Mouse (Mus musculus): Measurements from ENCODE around the gene Ciapin1. TPM values are rescaled to one million over a fixed set of nuclear protein-coding genes. Genes with fewer than 3 reads are reported as not detected.

The Ciapin1 gene
- polyA plus RNA-seq, 1 experiment from 2014 or later: 39.4 TPM

- 60% methylated on average over 2 of the region's 2 CpGs for WGBS (ENCODE audit: insufficient replicate concordance)
- H3K27me3 ChIP-seq (ENCODE audit: insufficient read depth, low read length): peaks cover 51% of the 10 kb centered on the region
- no peak overlapping the region for H3K9ac ChIP-seq (replicated peaks)
Measured at GRCm38 (mm10) chr8:94776346-94776745, 61.8 kb downstream of the Ciapin1 start.

DNA sequence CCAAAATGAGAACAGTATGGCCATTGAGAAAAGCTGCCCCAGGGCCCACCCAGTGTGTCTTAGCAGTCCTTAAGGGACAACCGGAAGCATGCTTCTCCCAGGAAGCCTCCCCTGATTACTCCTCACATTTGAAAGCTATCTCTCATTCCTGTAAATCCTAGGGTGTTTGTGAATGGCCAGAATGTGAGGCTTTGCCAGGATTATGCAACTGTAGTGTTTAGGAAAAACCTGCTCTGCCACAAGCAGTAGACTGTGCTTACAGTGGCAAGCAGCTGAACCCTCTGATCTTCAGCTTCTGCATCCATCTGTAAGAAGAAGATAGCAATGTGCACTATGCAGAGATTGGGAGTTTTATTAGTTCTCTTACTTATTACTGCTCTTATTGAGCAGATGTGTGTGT, 63.6 kb downstream of the Ciapin1 start:
- peaks cover 24% of the 10 kb centered on the region for H3K4me1 ChIP-seq (ENCODE audit: insufficient read depth)
- WGBS (ENCODE audit: insufficient replicate concordance): 84% methylated on average over 1 of the region's 1 CpGs
- no peak overlapping the region for H3K9ac ChIP-seq (replicated peaks)
- no peak overlapping the region for H3K27ac ChIP-seq (ENCODE audit: low read depth)
- no peak overlapping the region for H3K4me2 ChIP-seq (ENCODE audit: low read depth, low read length)
- no peak overlapping the region for H3K4me3 ChIP-seq (ENCODE audit: low read depth, low read length)
- DNase-seq: no peak
- TF ChIP-seq CTCF (IDR thresholded peaks at IDR 0.05; ENCODE audit: low read depth) (no peak), EP300 (IDR thresholded peaks at IDR 0.05; ENCODE audit: low read depth) (no peak)
- H3K36me3 ChIP-seq (replicated peaks; ENCODE audit: insufficient read depth, low read length): no peaks in the 10 kb centered on the region
- no peak for ATAC-seq
- no peaks in the 10 kb centered on the region for H3K9me3 ChIP-seq (ENCODE audit: low read length)
- peaks cover 66% of the 10 kb centered on the region for H3K27me3 ChIP-seq (ENCODE audit: insufficient read depth, low read length)

More at GRCm38 (mm10) chr8:94776346-94776745, 61.8 kb downstream of the Ciapin1 start:
- Histone ChIP-seq H3K27ac (ENCODE audit: low read depth) (no peak overlapping the region), H3K4me1 (ENCODE audit: insufficient read depth) (peaks cover 22% of the 10 kb centered on the region), H3K4me2 (ENCODE audit: low read depth, low read length) (no peak overlapping the region), H3K4me3 (ENCODE audit: low read depth, low read length) (no peak overlapping the region), H3K9me3 (ENCODE audit: low read length) (no peaks in the 10 kb centered on the region), H3K36me3 (replicated peaks; ENCODE audit: insufficient read depth, low read length) (no peaks in the 10 kb centered on the region)
- ATAC-seq (no peak), DNase-seq (no peak)
- no peak for TF ChIP-seq CTCF (IDR thresholded peaks at IDR 0.05; ENCODE audit: low read depth)
- no peak for TF ChIP-seq EP300 (IDR thresholded peaks at IDR 0.05; ENCODE audit: low read depth)

DNA sequence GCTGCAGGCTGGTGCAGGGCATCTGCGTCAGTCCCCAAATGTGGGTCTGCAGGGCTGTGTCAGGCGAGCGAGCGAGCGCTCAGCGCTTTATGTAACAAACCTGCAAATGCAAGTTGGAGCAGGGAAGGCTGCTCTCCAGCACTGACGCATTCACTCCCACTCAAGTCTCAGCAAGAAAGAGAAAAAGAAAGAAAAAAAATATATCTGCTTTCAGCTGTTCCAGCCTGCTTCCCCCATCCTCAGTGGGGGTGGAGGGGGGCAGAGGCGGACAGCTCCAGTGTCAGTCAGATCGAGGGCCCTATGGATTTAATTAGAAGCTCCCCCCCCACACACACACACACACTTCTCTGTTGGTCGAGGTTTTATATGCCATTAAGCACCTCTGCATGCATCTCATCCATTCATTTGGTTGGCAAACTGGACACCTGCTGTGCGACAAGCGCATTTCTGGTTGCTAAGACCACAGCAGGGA, 64.4 kb downstream of the Ciapin1 start:
- Histone ChIP-seq H3K27ac (ENCODE audit: low read depth) (no peak overlapping the region), H3K9me3 (ENCODE audit: low read length) (no peaks in the 10 kb centered on the region), H3K27me3 (ENCODE audit: insufficient read depth, low read length) (peaks cover 66% of the 10 kb centered on the region), H3K4me2 (ENCODE audit: low read depth, low read length) (no peak overlapping the region), H3K9ac (replicated peaks) (no peak overlapping the region), H3K4me1 (ENCODE audit: insufficient read depth) (peaks cover 22% of the 10 kb centered on the region), H3K36me3 (replicated peaks; ENCODE audit: insufficient read depth, low read length) (no peaks in the 10 kb centered on the region), H3K4me3 (ENCODE audit: low read depth, low read length) (no peak overlapping the region)
- DNase-seq: no peak
- no peak for ATAC-seq
- WGBS (ENCODE audit: insufficient replicate concordance): 62% methylated on average over 12 of the region's 12 CpGs
- TF ChIP-seq CTCF (IDR thresholded peaks at IDR 0.05; ENCODE audit: low read depth) (no peak), EP300 (IDR thresholded peaks at IDR 0.05; ENCODE audit: low read depth) (no peak)

DNA sequence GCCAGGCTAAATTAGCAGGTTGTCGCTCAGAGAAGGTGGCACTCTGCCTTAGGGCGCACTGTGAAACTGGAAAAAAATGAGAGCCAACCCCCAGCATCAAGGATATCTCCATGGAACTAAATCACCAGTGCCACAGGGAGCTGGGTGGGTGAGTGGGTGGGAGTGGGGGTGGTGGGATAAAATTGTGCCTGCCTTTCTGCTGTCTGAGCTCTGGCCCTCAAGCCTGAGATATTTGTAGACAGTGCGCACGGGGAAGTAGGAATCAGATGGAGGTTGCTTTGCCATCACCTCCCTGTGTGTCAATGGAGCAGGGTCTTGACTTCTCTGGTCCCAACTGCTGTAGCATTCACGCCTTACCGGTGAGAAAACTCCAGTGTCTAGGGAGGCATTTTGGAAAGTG, 65.1 kb downstream of the Ciapin1 start:
- Histone ChIP-seq H3K36me3 (replicated peaks; ENCODE audit: insufficient read depth, low read length) (no peaks in the 10 kb centered on the region), H3K9me3 (ENCODE audit: low read length) (no peaks in the 10 kb centered on the region), H3K27ac (ENCODE audit: low read depth) (no peak overlapping the region), H3K27me3 (ENCODE audit: insufficient read depth, low read length) (peaks cover 66% of the 10 kb centered on the region), H3K4me2 (ENCODE audit: low read depth, low read length) (no peak overlapping the region), H3K9ac (replicated peaks) (no peak overlapping the region), H3K4me1 (ENCODE audit: insufficient read depth) (peaks cover 15% of the 10 kb centered on the region), H3K4me3 (ENCODE audit: low read depth, low read length) (no peak overlapping the region)
- TF ChIP-seq CTCF (IDR thresholded peaks at IDR 0.05; ENCODE audit: low read depth) (no peak), EP300 (IDR thresholded peaks at IDR 0.05; ENCODE audit: low read depth) (no peak)
- no peak for DNase-seq
- no peak for ATAC-seq
- 65% methylated on average over 6 of the region's 6 CpGs for WGBS (ENCODE audit: insufficient replicate concordance)

DNA sequence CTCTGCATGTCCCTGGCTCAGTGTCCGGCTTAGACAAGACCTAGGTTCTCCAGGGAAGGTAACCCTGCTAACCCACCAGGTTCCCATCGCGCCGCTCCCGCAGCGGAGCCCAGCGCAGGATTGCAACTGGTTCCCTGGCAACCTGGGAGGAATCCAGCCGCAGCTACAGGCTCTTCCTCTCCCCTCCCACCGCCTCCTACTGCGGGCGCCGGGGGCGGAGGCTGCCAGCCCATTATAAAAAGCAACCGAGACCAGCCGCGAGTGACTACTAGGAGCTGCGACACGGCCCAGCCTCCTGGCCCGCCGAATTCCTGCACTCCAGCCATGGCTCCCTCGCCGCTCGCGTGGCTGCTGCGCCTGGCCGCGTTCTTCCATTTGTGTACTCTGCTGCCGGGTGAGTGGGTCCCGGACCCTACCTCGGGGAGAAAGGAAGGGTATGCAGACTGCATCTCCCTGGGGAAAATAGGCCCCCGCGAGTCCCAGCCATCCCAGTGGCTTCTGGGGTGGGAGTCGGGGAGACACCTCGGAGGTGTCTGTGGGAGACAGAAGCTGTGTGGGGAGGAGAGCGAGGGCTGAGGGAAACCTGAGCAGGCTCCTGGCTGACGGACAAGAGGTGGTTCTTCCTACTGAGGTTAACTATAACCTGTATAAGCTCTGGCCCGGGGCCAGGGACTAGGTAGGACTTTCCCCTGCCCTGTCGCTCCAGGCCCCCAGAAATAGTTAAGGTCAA, 66.1 kb downstream of the Ciapin1 start, which contains the start of gene Cx3cl1:
Cx3cl1 (plus strand) TSS at position 69 of the 730 bp plus-strand sequence.
- TF ChIP-seq EP300 (IDR thresholded peaks at IDR 0.05; ENCODE audit: low read depth) (no peak), CTCF (IDR thresholded peaks at IDR 0.05; ENCODE audit: low read depth) (no peak)
- Histone ChIP-seq H3K4me2 (ENCODE audit: low read depth, low read length) (peak within 1 kb of the TSS; percentile 74), H3K9ac (replicated peaks) (peak within 1 kb of the TSS; percentile 44), H3K36me3 (replicated peaks; ENCODE audit: insufficient read depth, low read length) (no peaks in the 10 kb centered on the region), H3K27ac (ENCODE audit: low read depth) (no peak within 1 kb of the TSS), H3K27me3 (ENCODE audit: insufficient read depth, low read length) (peaks cover 66% of the 10 kb centered on the region), H3K4me3 (ENCODE audit: low read depth, low read length) (peak within 1 kb of the TSS; percentile 40), H3K9me3 (ENCODE audit: low read length) (no peaks in the 10 kb centered on the region), H3K4me1 (ENCODE audit: insufficient read depth) (peaks cover 14% of the 10 kb centered on the region)
- 2% methylated on average over 38 of the region's 38 CpGs for WGBS (ENCODE audit: insufficient replicate concordance)
- DNase-seq (peak; percentile 54), ATAC-seq (peak; percentile 56)

DNA sequence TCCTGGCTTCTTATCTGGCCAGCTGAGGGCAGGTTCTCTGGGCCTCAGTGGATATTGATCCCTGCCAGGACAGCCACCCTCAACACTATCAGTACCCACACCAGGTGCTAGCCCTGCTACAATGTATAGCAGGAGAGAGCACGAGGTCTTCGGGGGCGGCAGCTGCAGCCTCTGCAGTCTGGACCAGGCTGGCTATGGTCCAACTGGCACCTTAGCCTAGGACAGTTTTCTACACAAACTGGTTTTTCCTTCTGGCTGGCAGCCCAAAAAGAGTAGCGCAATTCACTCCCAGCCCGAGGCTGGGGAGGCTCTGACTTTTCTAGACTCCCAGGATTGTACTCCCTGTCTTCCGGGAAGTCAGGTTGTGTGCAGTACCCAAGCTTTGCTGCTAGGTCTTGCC, 67.2 kb downstream of the Ciapin1 start:
- ATAC-seq (peak; percentile 51; the same call in 1 of the 2 replicates), DNase-seq (no peak)
- Histone ChIP-seq H3K4me2 (ENCODE audit: low read depth, low read length) (no peak overlapping the region), H3K9me3 (ENCODE audit: low read length) (no peaks in the 10 kb centered on the region), H3K27me3 (ENCODE audit: insufficient read depth, low read length) (peaks cover 62% of the 10 kb centered on the region), H3K4me1 (ENCODE audit: insufficient read depth) (peaks cover 14% of the 10 kb centered on the region), H3K36me3 (replicated peaks; ENCODE audit: insufficient read depth, low read length) (no peaks in the 10 kb centered on the region), H3K4me3 (ENCODE audit: low read depth, low read length) (no peak overlapping the region), H3K27ac (ENCODE audit: low read depth) (no peak overlapping the region), H3K9ac (replicated peaks) (no peak overlapping the region)
- TF ChIP-seq EP300 (IDR thresholded peaks at IDR 0.05; ENCODE audit: low read depth) (peak; percentile 61), CTCF (IDR thresholded peaks at IDR 0.05; ENCODE audit: low read depth) (no peak)
- WGBS (ENCODE audit: insufficient replicate concordance): 43% methylated on average over 6 of the region's 6 CpGs

Other genes starting within 250 kb of the Ciapin1 start
- gene Rspry1, start 236.4 kb downstream of the Ciapin1 start, polyA plus RNA-seq (2015; fragmentation: Nextera tagmentation; extraction: Ambion mirVana): 10.2 and 11.1 TPM in 2 replicates
- gene Fam192a, start 236.4 kb downstream of the Ciapin1 start, polyA plus RNA-seq (2015; fragmentation: Nextera tagmentation; extraction: Ambion mirVana): 23.6 and 24.2 TPM in 2 replicates
- 20.8 and 21.3 TPM in 2 replicates for gene Arl2bp, start 171.8 kb downstream of the Ciapin1 start, polyA plus RNA-seq (2015; fragmentation: Nextera tagmentation; extraction: Ambion mirVana)
- 2.5 and 3.1 TPM in 2 replicates for gene Pllp, start 142.1 kb downstream of the Ciapin1 start, polyA plus RNA-seq (2015; fragmentation: Nextera tagmentation; extraction: Ambion mirVana)
- gene Ccl22, start 92.8 kb downstream of the Ciapin1 start, polyA plus RNA-seq (2015; fragmentation: Nextera tagmentation; extraction: Ambion mirVana): 0.07 and 0.28 TPM in 2 replicates
- 0.47 and 0.79 TPM in 2 replicates for gene Cx3cl1, start 66.3 kb downstream of the Ciapin1 start, polyA plus RNA-seq (2015; fragmentation: Nextera tagmentation; extraction: Ambion mirVana)
- gene Ccl17, start 27.9 kb downstream of the Ciapin1 start, polyA plus RNA-seq (2015; fragmentation: Nextera tagmentation; extraction: Ambion mirVana): 0.31 TPM in 1 of 2 replicates, not detected in the other
- 65.6 and 66.1 TPM in 2 replicates for gene Coq9, start within 50 bp of the Ciapin1 start, polyA plus RNA-seq (2015; fragmentation: Nextera tagmentation; extraction: Ambion mirVana)
- 50.6 and 52.1 TPM in 2 replicates for gene Polr2c, start 19.1 kb upstream of the Ciapin1 start, polyA plus RNA-seq (2015; fragmentation: Nextera tagmentation; extraction: Ambion mirVana)
- gene Dok4, start 38.0 kb upstream of the Ciapin1 start, polyA plus RNA-seq (2015; fragmentation: Nextera tagmentation; extraction: Ambion mirVana): 3.5 and 4.5 TPM in 2 replicates
- 1.3 and 1.5 TPM in 2 replicates for gene Ccdc102a, start 79.7 kb upstream of the Ciapin1 start, polyA plus RNA-seq (2015; fragmentation: Nextera tagmentation; extraction: Ambion mirVana)
- 0.13 and 0.18 TPM in 2 replicates for gene Adgrg5, start 85.3 kb upstream of the Ciapin1 start, polyA plus RNA-seq (2015; fragmentation: Nextera tagmentation; extraction: Ambion mirVana)
- gene Adgrg1, start 136.4 kb upstream of the Ciapin1 start, polyA plus RNA-seq (2015; fragmentation: Nextera tagmentation; extraction: Ambion mirVana): 34.0 and 35.4 TPM in 2 replicates
- gene Adgrg3, start 179.3 kb upstream of the Ciapin1 start, polyA plus RNA-seq (2015; fragmentation: Nextera tagmentation; extraction: Ambion mirVana): 8.9 and 9.6 TPM in 2 replicates
- 0.21 and 0.28 TPM in 2 replicates for gene Drc7, start 216.7 kb upstream of the Ciapin1 start, polyA plus RNA-seq (2015; fragmentation: Nextera tagmentation; extraction: Ambion mirVana)
- gene Katnb1, start 242.8 kb upstream of the Ciapin1 start, polyA plus RNA-seq (2015; fragmentation: Nextera tagmentation; extraction: Ambion mirVana): 4.7 and 5.1 TPM in 2 replicates